In the genomic region with DNA sequence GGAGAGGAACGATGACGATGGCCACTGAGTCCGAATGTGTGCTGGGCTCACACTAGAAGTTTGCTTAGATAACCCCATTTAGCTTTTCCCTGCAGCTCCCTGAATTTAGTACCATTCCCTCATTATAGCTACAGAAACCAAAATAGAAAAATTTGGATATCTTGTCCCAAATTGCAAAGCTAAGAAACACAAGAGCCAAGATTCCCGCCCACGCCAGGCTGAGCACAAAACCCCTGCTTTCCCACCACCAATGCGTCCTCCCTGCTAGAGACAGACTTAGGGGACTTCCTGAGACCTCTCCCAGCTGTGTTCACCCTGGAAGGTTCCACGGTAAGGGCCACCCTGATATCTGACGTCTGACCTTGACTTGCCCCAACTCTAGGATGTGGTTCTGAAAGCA, we compare ENCODE assay signal across 18 mouse cellular contexts.
DNase-seq lines count a peak whose midpoint lies in the region; ATAC-seq lines count a peak whose summit lies in the region.
"Had no signal": no experiment of that assay in that cellular context is flagged by ENCODE, and none has a peak within 500 bp of the region (broad histone marks: within the 10 kb centered on the region; RNA-seq: fewer than 3 reads in every experiment).

No protein-coding gene starts in this region.

- 90% methylated on average over 8 of the region's 8 CpGs for WGBS in forebrain, embryonic 12.5 days
- WGBS in forebrain, embryonic 14.5 days, result 94% methylated on average over 8 of the region's 8 CpGs
- WGBS in hindbrain, embryonic 15.5 days, result 86% methylated on average over 8 of the region's 8 CpGs
- WGBS in hindbrain, embryonic 14.5 days, result 82% methylated on average over 8 of the region's 8 CpGs
- 87% methylated on average over 8 of the region's 8 CpGs for WGBS in neural tube, embryonic 15.5 days

- H3K4me3 ChIP-seq in forebrain, embryonic 12.5 days (replicated peaks), result no peak overlapping the region
- H3K4me3 ChIP-seq in forebrain, embryonic 14.5 days (ENCODE audit: low read depth, low read length), result no peak overlapping the region
- no peak overlapping the region for H3K4me3 ChIP-seq in hindbrain, embryonic 15.5 days
- H3K4me3 ChIP-seq in hindbrain, embryonic 14.5 days (replicated peaks; ENCODE audit: low read length), result no peak overlapping the region
- no peak overlapping the region for H3K4me3 ChIP-seq in neural tube, embryonic 15.5 days (replicated peaks)
- H3K4me3 ChIP-seq: embryonic facial prominence, embryonic 10.5 days; erythroblast, embryonic 14.5 days; heart, adult 2 months; intestine, embryonic 15.5 days; kidney, embryonic 15.5 days; liver, embryonic 13.5 days; stomach, embryonic 15.5 days had no signal

- H3K4me2 ChIP-seq in forebrain, embryonic 12.5 days, result no peak overlapping the region
- no peak overlapping the region for H3K4me2 ChIP-seq in forebrain, embryonic 14.5 days (ENCODE audit: low read length)
- H3K4me2 ChIP-seq in hindbrain, embryonic 15.5 days, result no peak overlapping the region
- no peak overlapping the region for H3K4me2 ChIP-seq in hindbrain, embryonic 14.5 days (replicated peaks)
- no peak overlapping the region for H3K4me2 ChIP-seq in neural tube, embryonic 15.5 days
- H3K4me2 ChIP-seq: intestine, embryonic 15.5 days; kidney, embryonic 15.5 days; liver, embryonic 13.5 days; stomach, embryonic 15.5 days had no signal

- no peak for ATAC-seq in forebrain, embryonic 12.5 days (ENCODE audit: low FRiP score)
- ATAC-seq in forebrain, embryonic 14.5 days, result no peak
- no peak for ATAC-seq in hindbrain, embryonic 15.5 days (ENCODE audit: low FRiP score, low read depth)
- ATAC-seq in hindbrain, embryonic 14.5 days (ENCODE audit: low FRiP score), result no peak
- ATAC-seq in neural tube, embryonic 15.5 days (ENCODE audit: low FRiP score), result no peak

- no peak for DNase-seq in forebrain, embryonic 14.5 days (ENCODE audit: low spot score)
- DNase-seq in hindbrain, embryonic 14.5 days (ENCODE audit: low spot score), result no peak
- peak; percentile 77 for DNase-seq in brain, adult 2 months (ENCODE audit: low read depth, low spot score)
- no peak for DNase-seq in urinary bladder, postnatal 4 days (ENCODE audit: low spot score in 2 of 2)
- no peak for DNase-seq in kidney, postnatal 10 days
- DNase-seq: adrenal gland, postnatal 14 days; cerebellum, postnatal 10 days; heart, adult 2 months; liver, embryonic 13.5 days; thymus, postnatal 14 days had no signal

- H3K27me3 ChIP-seq in forebrain, embryonic 12.5 days, result no peaks in the 10 kb centered on the region
- H3K27me3 ChIP-seq in forebrain, embryonic 14.5 days (replicated peaks; ENCODE audit: control insufficient read depth, insufficient read depth, low read length), result no peaks in the 10 kb centered on the region
- no peaks in the 10 kb centered on the region for H3K27me3 ChIP-seq in hindbrain, embryonic 15.5 days
- no peaks in the 10 kb centered on the region for H3K27me3 ChIP-seq in hindbrain, embryonic 14.5 days (ENCODE audit: control insufficient read depth, insufficient read depth, low read length)
- H3K27me3 ChIP-seq in neural tube, embryonic 15.5 days (replicated peaks), result no peaks in the 10 kb centered on the region
- H3K27me3 ChIP-seq: intestine, embryonic 15.5 days; kidney, embryonic 15.5 days; liver, embryonic 13.5 days; stomach, embryonic 15.5 days had no signal

- peaks cover 26% of the 10 kb centered on the region for H3K4me1 ChIP-seq in forebrain, embryonic 12.5 days
- peaks cover 25% of the 10 kb centered on the region; the same call in 1 of the 2 replicates for H3K4me1 ChIP-seq in forebrain, embryonic 14.5 days (ENCODE audit: control insufficient read depth, insufficient read depth, low read length)
- H3K4me1 ChIP-seq in hindbrain, embryonic 15.5 days (replicated peaks), result peaks cover 32% of the 10 kb centered on the region
- peaks cover 33% of the 10 kb centered on the region for H3K4me1 ChIP-seq in hindbrain, embryonic 14.5 days (replicated peaks; ENCODE audit: control insufficient read depth, insufficient read depth, low read length)
- peaks cover 33% of the 10 kb centered on the region for H3K4me1 ChIP-seq in neural tube, embryonic 15.5 days
- H3K4me1 ChIP-seq: kidney, embryonic 15.5 days; liver, embryonic 13.5 days had no signal

- H3K9ac ChIP-seq in forebrain, embryonic 12.5 days, result no peak overlapping the region
- no peak overlapping the region for H3K9ac ChIP-seq in forebrain, embryonic 14.5 days (ENCODE audit: low read length)
- no peak overlapping the region for H3K9ac ChIP-seq in hindbrain, embryonic 15.5 days
- H3K9ac ChIP-seq in hindbrain, embryonic 14.5 days, result no peak overlapping the region
- H3K9ac ChIP-seq in neural tube, embryonic 15.5 days (replicated peaks), result no peak overlapping the region
- H3K9ac ChIP-seq: intestine, embryonic 15.5 days; kidney, embryonic 15.5 days; liver, embryonic 13.5 days; stomach, embryonic 15.5 days had no signal

- H3K36me3 ChIP-seq in forebrain, embryonic 12.5 days (replicated peaks), result no peaks in the 10 kb centered on the region
- no peaks in the 10 kb centered on the region for H3K36me3 ChIP-seq in forebrain, embryonic 14.5 days (ENCODE audit: control insufficient read depth, insufficient read depth, low read length)
- H3K36me3 ChIP-seq in hindbrain, embryonic 15.5 days, result no peaks in the 10 kb centered on the region
- no peaks in the 10 kb centered on the region for H3K36me3 ChIP-seq in hindbrain, embryonic 14.5 days (replicated peaks; ENCODE audit: control insufficient read depth, insufficient read depth)
- H3K36me3 ChIP-seq in neural tube, embryonic 15.5 days, result peaks cover 5% of the 10 kb centered on the region
- H3K36me3 ChIP-seq: embryonic facial prominence, embryonic 10.5 days; intestine, embryonic 15.5 days; kidney, embryonic 15.5 days; liver, embryonic 13.5 days; stomach, embryonic 15.5 days had no signal

- H3K27ac ChIP-seq in forebrain, embryonic 12.5 days, result peak overlapping the region; percentile 77; the same call in 1 of the 2 replicates
- no peak overlapping the region for H3K27ac ChIP-seq in forebrain, embryonic 14.5 days (ENCODE audit: low read depth, low read length)
- peak overlapping the region; percentile 75; the same call in 1 of the 2 replicates for H3K27ac ChIP-seq in hindbrain, embryonic 15.5 days (replicated peaks)
- H3K27ac ChIP-seq in hindbrain, embryonic 14.5 days, result no peak overlapping the region; the same call in 1 of the 2 replicates
- H3K27ac ChIP-seq in neural tube, embryonic 15.5 days (replicated peaks), result peak overlapping the region; percentile 72; the same call in 1 of the 2 replicates
- H3K27ac ChIP-seq: embryonic facial prominence, embryonic 10.5 days; heart, adult 2 months; kidney, embryonic 15.5 days; liver, embryonic 13.5 days; stomach, embryonic 15.5 days had no signal

- no peaks in the 10 kb centered on the region for H3K9me3 ChIP-seq in forebrain, embryonic 12.5 days
- H3K9me3 ChIP-seq in forebrain, embryonic 14.5 days (replicated peaks; ENCODE audit: control insufficient read depth, low read length), result no peaks in the 10 kb centered on the region
- H3K9me3 ChIP-seq in hindbrain, embryonic 15.5 days, result no peaks in the 10 kb centered on the region
- H3K9me3 ChIP-seq in hindbrain, embryonic 14.5 days (ENCODE audit: control insufficient read depth, low read length), result no peaks in the 10 kb centered on the region
- no peaks in the 10 kb centered on the region for H3K9me3 ChIP-seq in neural tube, embryonic 15.5 days (replicated peaks)
- H3K9me3 ChIP-seq: embryonic facial prominence, embryonic 10.5 days; intestine, embryonic 15.5 days; kidney, embryonic 15.5 days; liver, embryonic 13.5 days; stomach, embryonic 15.5 days had no signal

Comparison
In these comparisons a context has a peak if more than half of its experiments do, and no peak if none do; other contexts are left out.
1. H3K27ac ChIP-seq: peak in forebrain, embryonic 12.5 days (single experiment), hindbrain, embryonic 15.5 days (single experiment) and neural tube, embryonic 15.5 days (single experiment); none in forebrain, embryonic 14.5 days (single experiment) and hindbrain, embryonic 14.5 days (single experiment).